Mouse (Mus musculus) embryonic facial prominence, embryonic 12.5 days (tissue): ENCODE results near the gene Slirp. TPM values are rescaled to one million over a fixed set of nuclear protein-coding genes. Genes with fewer than 3 reads are reported as not detected.
"Not testable (repeated sequence)": the region's sequence is repeated elsewhere in the genome, so short reads cannot be mapped to it uniquely, and the experiment has no call there.

Experiments used
- ATAC-seq: fragments of 200-750 bp; cut with Nextera tagmentation; 2 replicates; pipeline ENCODE4 v1.8.0; 2017; ENCODE audit not compliant: insufficient number of reproducible peaks, insufficient read depth, low FRiP score, low TSS enrichment
- H3K27ac ChIP-seq: fragments of 300-500 bp; sonication (generic); 2 replicates; pipeline ENCODE4 v1.5.1; 2016; ENCODE audit warnings: mild to moderate bottlenecking
- H3K27me3 ChIP-seq: fragments of 300-500 bp; sonication (generic); 2 replicates; pipeline ENCODE4 v1.6.1; 2016; ENCODE audit warnings: mild to moderate bottlenecking, moderate library complexity
- H3K36me3 ChIP-seq: fragments of 300-500 bp; sonication (generic); 2 replicates; pipeline ENCODE4 v1.6.1; 2016; ENCODE audit warnings: mild to moderate bottlenecking
- H3K4me1 ChIP-seq: fragments of 300-500 bp; sonication (generic); 2 replicates; pipeline ENCODE4 v1.6.1; 2016
- H3K4me2 ChIP-seq: fragments of 300-500 bp; sonication (generic); replicated peaks from 2 replicates; pipeline ENCODE4 v1.6.1; 2016; ENCODE audit warnings: mild to moderate bottlenecking, moderate library complexity
- H3K4me3 ChIP-seq: fragments of 300-500 bp; sonication (generic); 2 replicates; pipeline ENCODE4 v1.5.1; 2016; ENCODE audit warnings: mild to moderate bottlenecking
- H3K9ac ChIP-seq: fragments of 300-500 bp; sonication (generic); 2 replicates; pipeline ENCODE4 v1.6.1; 2016; ENCODE audit warnings: mild to moderate bottlenecking, moderate library complexity
- H3K9me3 ChIP-seq: fragments of 300-500 bp; sonication (generic); 2 replicates; pipeline ENCODE4 v1.6.1; 2016; ENCODE audit warnings: mild to moderate bottlenecking, moderate library complexity
- WGBS: fragments of 180-500 bp; shearing (Covaris S2); methylation state at CpG from one replicate; pipeline ENCODE4 v1.1.7; 2016; 5-methylcytosine and 5-hydroxymethylcytosine counted together
- microRNA-seq: library from miRNA; unstranded; fragments of <30 nt; microRNA quantifications from one replicate; pipeline ENCODE4, GENCODE M21; 2017
- polyA plus RNA-seq: library from polyadenylated mRNA; unstranded; fragments of >200 nt; fragmentation: Nextera tagmentation; extraction: Ambion mirVana; gene quantifications from 2 replicates; pipeline ENCODE4 v1.2.1, GENCODE M21; 2016

The Slirp gene
- polyA plus RNA-seq, 1 experiment from 2014 or later, result 278 TPM

GRCm38 (mm10) chr12:87488683-87489082 is 45.0 kb downstream of the Slirp start:
- H3K9ac ChIP-seq, H3K27ac ChIP-seq, H3K9me3 ChIP-seq, ATAC-seq, H3K4me3 ChIP-seq, H3K27me3 ChIP-seq, H3K36me3 ChIP-seq, H3K4me1 ChIP-seq, H3K4me2 ChIP-seq: not testable (repeated sequence)
- WGBS, result 44% methylated on average over 2 of the region's 2 CpGs

GRCm38 (mm10) chr12:87494421-87494820 is 50.7 kb downstream of the Slirp start, which contains the start of gene Gm5788:
Gene Gm5788, plus strand, starts transcription at chr12:87494721.
- not testable (repeated sequence) for H3K9me3 ChIP-seq, ATAC-seq, H3K27ac ChIP-seq, H3K27me3 ChIP-seq, H3K36me3 ChIP-seq, H3K4me1 ChIP-seq, H3K9ac ChIP-seq, H3K4me2 ChIP-seq, H3K4me3 ChIP-seq
- 92% methylated on average over 3 of the region's 3 CpGs for WGBS

Small RNA genes within 50 kb of the gene (microRNA-seq; reads per million reads assigned to microRNA genes)
- 25.4 reads per million, percentile 37 among the genes with 10 or more reads in this experiment for gene Mir3068

Other genes with a start within 250 kb of the Slirp start
- 0.52 and 1.8 TPM in 2 replicates for gene Samd15, start 244.2 kb upstream of the Slirp start, polyA plus RNA-seq
- 3.6 and 3.8 TPM in 2 replicates for gene Tmed8, start 243.4 kb upstream of the Slirp start, polyA plus RNA-seq
- gene Noxred1, start 205.2 kb upstream of the Slirp start, polyA plus RNA-seq, result 0.77 and 0.89 TPM in 2 replicates
- 55.1 and 57.9 TPM in 2 replicates for gene Vipas39, start 177.6 kb upstream of the Slirp start, polyA plus RNA-seq
- 218 and 222 TPM in 2 replicates for gene Ahsa1, start 177.4 kb upstream of the Slirp start, polyA plus RNA-seq
- gene Ism2, start 144.2 kb upstream of the Slirp start, polyA plus RNA-seq, result 1.0 and 1.4 TPM in 2 replicates
- 66.4 and 74.9 TPM in 2 replicates for gene Sptlc2, start 55.5 kb upstream of the Slirp start, polyA plus RNA-seq
- gene Alkbh1, start 121 bp downstream of the Slirp start, polyA plus RNA-seq, result 73.2 and 76.0 TPM in 2 replicates
- gene Snw1, start 28.4 kb downstream of the Slirp start, polyA plus RNA-seq, result 142 and 147 TPM in 2 replicates
- not detected in 2 replicates for gene Gm5788, start 50.8 kb downstream of the Slirp start, polyA plus RNA-seq
- not detected in 2 replicates for gene Gm8300, start 70.4 kb downstream of the Slirp start, polyA plus RNA-seq
- not detected in 2 replicates for gene Oog1, start 158.8 kb downstream of the Slirp start, polyA plus RNA-seq
- gene Gm4027, start 175.0 kb downstream of the Slirp start, polyA plus RNA-seq, result not detected in 2 replicates
- not detected in 2 replicates for gene Gm16381, start 200.7 kb downstream of the Slirp start, polyA plus RNA-seq